Mouse (Mus musculus) forebrain, embryonic 11.5 days (tissue): Measurements from ENCODE around the gene Pomgnt2. TPM values are rescaled to one million over a fixed set of nuclear protein-coding genes. Genes with fewer than 3 reads are reported as not detected.

Experiments used
- ATAC-seq: fragments of 200-750 bp; cut with Nextera tagmentation; replicated peaks from 2 replicates; pipeline ENCODE4 v1.8.0; 2017; ENCODE audit warnings: moderate TSS enrichment; ENCODE audit not compliant: low FRiP score
- DNase-seq: peaks from one replicate; pipeline ENCODE4 v3.0.0-alpha.2; 2017; ENCODE audit warnings: low spot score
- H3K27ac ChIP-seq: fragments of 300-500 bp; sonication (generic); 2 replicates; pipeline ENCODE4 v1.5.1; 2014; ENCODE audit warnings: low read depth, low read length
- H3K27me3 ChIP-seq: fragments of 300-500 bp; sonication (generic); 2 replicates; pipeline ENCODE4 v1.6.1; 2014; ENCODE audit warnings: mild to moderate bottlenecking, low read length, mixed read lengths; ENCODE audit not compliant: control insufficient read depth, insufficient read depth
- H3K36me3 ChIP-seq: fragments of 300-500 bp; sonication (generic); 2 replicates; pipeline ENCODE4 v1.6.1; 2014; ENCODE audit warnings: mild to moderate bottlenecking, low read length, moderate library complexity, mixed read lengths; ENCODE audit not compliant: control insufficient read depth, insufficient read depth
- H3K4me1 ChIP-seq: fragments of 300-500 bp; sonication (generic); replicated peaks from 2 replicates; pipeline ENCODE4 v1.6.1; 2014; ENCODE audit warnings: low read length, mixed read lengths; ENCODE audit not compliant: control insufficient read depth, insufficient read depth
- H3K4me2 ChIP-seq: fragments of 300-500 bp; sonication (generic); 2 replicates; pipeline ENCODE4 v1.6.1; 2014; ENCODE audit warnings: low read depth, mild to moderate bottlenecking, low read length, moderate library complexity, mixed read lengths; ENCODE audit not compliant: severe bottlenecking
- H3K4me3 ChIP-seq: fragments of 300-500 bp; sonication (generic); 2 replicates; pipeline ENCODE4 v1.5.1; 2014; ENCODE audit warnings: low read depth, low read length
- H3K9ac ChIP-seq: fragments of 300-500 bp; sonication (generic); 2 replicates; pipeline ENCODE4 v1.6.1; 2014; ENCODE audit warnings: low read length
- H3K9me3 ChIP-seq: fragments of 300-500 bp; sonication (generic); 2 replicates; pipeline ENCODE4 v1.6.1; 2016; ENCODE audit warnings: low read length, mixed read lengths; ENCODE audit not compliant: control insufficient read depth
- WGBS: fragments of 180-500 bp; shearing (Covaris S2); extraction: QIAGEN DNeasy Blood & Tissue Kit; methylation state at CpG from one replicate; pipeline ENCODE4 v1.1.7; 2014; 5-methylcytosine and 5-hydroxymethylcytosine counted together
- polyA plus RNA-seq: library from polyadenylated mRNA; unstranded; fragments of >200 nt; fragmentation: Nextera tagmentation; extraction: Ambion mirVana; gene quantifications from 2 replicates; pipeline ENCODE4 v1.2.1, GENCODE M21; 2014

Gene Pomgnt2
- polyA plus RNA-seq, 1 experiment from 2014 or later = 12.9 TPM

DNA sequence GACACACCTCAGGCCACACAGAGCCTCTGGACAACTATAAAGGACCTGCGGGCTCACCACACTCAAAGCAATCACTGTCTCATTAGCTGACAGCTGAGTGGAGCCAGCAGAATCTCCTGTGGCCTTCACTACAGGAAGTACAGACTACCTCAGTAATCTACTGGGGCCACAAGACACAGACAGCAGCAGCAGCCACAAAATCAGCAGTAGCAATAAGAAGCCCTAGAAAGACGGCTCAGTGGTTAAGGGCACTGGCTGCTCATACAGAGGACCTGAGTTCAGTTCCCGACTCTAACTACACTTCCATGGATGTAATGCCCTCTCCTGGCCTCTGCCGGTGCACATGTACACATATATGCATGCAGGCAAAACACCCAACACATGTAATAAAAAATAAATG, 23.4 kb upstream of the Pomgnt2 start:
- H3K4me1 ChIP-seq = 0 out of 2 replicates have a peak, but pooled peaks cover 3% of the 10 kb centered on the region
- no peak for DNase-seq
- no peaks in the 10 kb centered on the region for H3K9me3 ChIP-seq
- H3K27me3 ChIP-seq = no peaks in the 10 kb centered on the region
- H3K4me2 ChIP-seq = no peak overlapping the region
- no peaks in the 10 kb centered on the region for H3K36me3 ChIP-seq
- no peak overlapping the region for H3K27ac ChIP-seq
- H3K9ac ChIP-seq = no peak overlapping the region
- 93% methylated on average over 4 of the region's 4 CpGs for WGBS
- no peak for ATAC-seq
- no peak overlapping the region for H3K4me3 ChIP-seq

DNA sequence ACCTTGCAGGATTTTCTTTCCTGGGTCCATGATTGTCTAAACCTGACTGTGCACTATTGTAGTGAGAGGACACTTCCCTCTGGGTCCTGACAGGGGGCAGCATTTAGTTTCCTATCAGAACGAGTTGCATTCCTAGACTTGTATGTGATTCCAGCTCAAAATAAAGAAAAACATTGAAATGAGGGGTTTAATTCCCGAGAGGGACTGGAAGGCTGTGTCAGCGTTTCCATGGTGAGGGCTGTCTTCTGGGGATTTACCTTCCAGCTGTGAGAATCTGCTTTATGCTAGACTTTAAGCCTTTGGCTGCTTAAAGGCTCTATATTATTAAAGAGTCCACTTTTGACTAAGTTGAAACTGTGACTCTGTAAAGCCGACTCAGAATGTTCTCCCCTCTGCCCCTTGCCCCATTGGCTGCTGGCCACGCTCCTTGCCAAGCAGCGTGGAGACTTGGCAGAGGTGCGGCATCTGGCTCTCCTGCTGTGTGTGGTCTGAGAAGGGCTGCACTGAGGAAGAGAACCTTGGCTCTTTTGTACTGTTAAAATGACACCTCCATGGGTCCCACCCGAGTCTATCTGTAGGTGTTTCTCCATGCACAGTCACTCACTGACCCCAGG, 22.0 kb upstream of the Pomgnt2 start:
- ATAC-seq = peak; percentile 58; the same call in 1 of the 2 replicates
- Histone ChIP-seq H3K36me3 (no peaks in the 10 kb centered on the region), H3K4me2 (no peak overlapping the region), H3K9me3 (no peaks in the 10 kb centered on the region), H3K9ac (no peak overlapping the region), H3K27me3 (no peaks in the 10 kb centered on the region), H3K4me1 (0 out of 2 replicates have a peak, but pooled peaks cover 3% of the 10 kb centered on the region), H3K27ac (no peak overlapping the region), H3K4me3 (no peak overlapping the region)
- peak; percentile 64 for DNase-seq
- WGBS = 10% methylated on average over 8 of the region's 8 CpGs

DNA sequence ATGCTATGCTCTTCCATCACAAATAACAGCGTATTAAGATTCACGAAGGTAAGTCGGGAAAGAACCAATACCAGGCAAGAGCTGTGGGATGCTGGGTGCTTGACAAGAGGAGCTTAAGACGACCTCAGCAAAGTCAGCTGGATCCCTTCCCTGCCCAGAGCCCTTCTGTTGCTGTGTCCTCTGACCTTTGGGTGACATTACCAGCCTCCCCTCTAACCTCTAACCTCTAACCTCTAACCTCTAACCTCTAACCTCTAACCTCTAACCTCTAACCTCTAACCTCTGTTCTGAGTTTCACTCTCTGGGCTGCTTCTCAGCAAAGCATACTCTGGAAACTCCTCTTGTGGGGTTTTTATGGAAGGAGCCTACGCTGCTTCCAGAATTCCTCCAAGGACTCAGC, 21.2 kb upstream of the Pomgnt2 start:
- Histone ChIP-seq H3K27ac (no peak overlapping the region), H3K36me3 (no peaks in the 10 kb centered on the region), H3K4me1 (0 out of 2 replicates have a peak, but pooled peaks cover 3% of the 10 kb centered on the region), H3K27me3 (no peaks in the 10 kb centered on the region), H3K4me2 (no peak overlapping the region), H3K9ac (no peak overlapping the region), H3K9me3 (no peaks in the 10 kb centered on the region), H3K4me3 (no peak overlapping the region)
- no peak for ATAC-seq
- DNase-seq = no peak
- WGBS = 79% methylated on average over 5 of the region's 5 CpGs

DNA sequence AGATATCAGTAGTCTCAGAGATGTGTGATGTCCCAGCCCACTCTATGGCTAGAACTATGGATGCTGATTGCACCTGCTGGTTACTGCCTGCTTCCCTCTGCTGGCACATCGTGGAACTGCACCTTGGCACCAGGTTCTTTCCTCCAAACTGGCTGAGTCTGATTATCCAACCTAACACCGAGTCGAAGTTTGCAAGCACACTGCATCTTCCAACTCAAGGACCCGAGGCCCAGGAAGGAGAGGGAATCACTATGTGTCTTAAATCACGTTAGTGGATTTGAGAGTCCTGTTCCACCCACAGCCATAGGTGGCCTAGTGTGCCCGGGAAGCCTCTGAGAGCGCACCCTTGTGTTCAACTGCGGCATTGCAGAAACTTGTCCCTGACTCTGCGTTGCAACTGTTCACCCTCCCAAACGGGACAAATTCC, 17.3 kb upstream of the Pomgnt2 start:
- Histone ChIP-seq H3K27me3 (no peaks in the 10 kb centered on the region), H3K27ac (no peak overlapping the region), H3K36me3 (no peaks in the 10 kb centered on the region), H3K4me3 (no peak overlapping the region), H3K9ac (no peak overlapping the region), H3K4me1 (0 out of 2 replicates have a peak, but pooled peaks cover 3% of the 10 kb centered on the region), H3K9me3 (no peaks in the 10 kb centered on the region), H3K4me2 (no peak overlapping the region)
- WGBS = 5% methylated on average over 10 of the region's 10 CpGs
- DNase-seq = peak; percentile 89
- no peak for ATAC-seq

DNA sequence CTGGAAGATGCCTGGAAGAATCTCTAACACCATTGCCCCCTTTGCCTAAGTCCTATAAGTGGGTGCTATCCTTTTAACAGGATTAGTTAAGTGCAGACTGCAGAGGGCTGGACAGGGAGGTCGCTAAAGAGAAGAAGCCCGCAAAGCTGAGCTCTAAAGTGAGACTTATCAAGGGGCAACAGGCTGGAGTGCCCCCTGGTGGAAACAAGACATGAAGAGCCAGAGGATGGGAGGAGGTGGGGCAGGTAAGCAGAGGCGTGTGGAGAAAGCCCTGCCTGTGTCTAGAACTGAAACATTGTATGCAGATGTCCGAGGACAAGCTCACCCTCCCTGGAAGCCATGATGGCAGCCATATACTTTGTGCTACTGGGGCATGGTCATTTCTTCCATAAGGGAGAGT, 16.7 kb upstream of the Pomgnt2 start:
- DNase-seq (no peak), ATAC-seq (no peak)
- Histone ChIP-seq H3K9ac (no peak overlapping the region), H3K27me3 (no peaks in the 10 kb centered on the region), H3K36me3 (no peaks in the 10 kb centered on the region), H3K4me3 (no peak overlapping the region), H3K9me3 (no peaks in the 10 kb centered on the region), H3K27ac (no peak overlapping the region), H3K4me1 (no peaks in the 10 kb centered on the region), H3K4me2 (no peak overlapping the region)
- 72% methylated on average over 4 of the region's 4 CpGs for WGBS

DNA sequence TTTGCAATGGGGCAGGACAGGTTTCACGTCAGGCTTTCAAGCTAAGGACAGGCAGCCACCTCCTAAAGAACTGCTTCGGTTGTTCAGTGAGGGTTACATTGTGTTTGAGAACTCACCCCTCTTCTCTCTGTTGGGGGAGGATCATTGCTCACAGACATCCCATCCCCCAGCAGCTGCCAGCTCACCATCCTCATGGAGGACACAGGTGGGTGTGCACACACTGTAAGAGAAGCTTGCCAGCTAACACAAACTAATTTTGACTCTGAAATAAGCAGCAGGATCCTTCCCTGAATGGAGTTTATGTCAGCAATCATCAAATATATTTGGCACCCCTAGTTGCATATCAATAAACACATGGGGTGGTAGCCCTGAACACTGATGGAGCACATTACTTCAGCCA, 15.9 kb upstream of the Pomgnt2 start:
- Histone ChIP-seq H3K9ac (no peak overlapping the region), H3K4me2 (no peak overlapping the region), H3K4me1 (no peaks in the 10 kb centered on the region), H3K4me3 (no peak overlapping the region), H3K27ac (no peak overlapping the region), H3K36me3 (no peaks in the 10 kb centered on the region), H3K9me3 (no peaks in the 10 kb centered on the region), H3K27me3 (no peaks in the 10 kb centered on the region)
- DNase-seq (no peak), ATAC-seq (no peak)
- 80% methylated on average over 2 of the region's 2 CpGs for WGBS

DNA sequence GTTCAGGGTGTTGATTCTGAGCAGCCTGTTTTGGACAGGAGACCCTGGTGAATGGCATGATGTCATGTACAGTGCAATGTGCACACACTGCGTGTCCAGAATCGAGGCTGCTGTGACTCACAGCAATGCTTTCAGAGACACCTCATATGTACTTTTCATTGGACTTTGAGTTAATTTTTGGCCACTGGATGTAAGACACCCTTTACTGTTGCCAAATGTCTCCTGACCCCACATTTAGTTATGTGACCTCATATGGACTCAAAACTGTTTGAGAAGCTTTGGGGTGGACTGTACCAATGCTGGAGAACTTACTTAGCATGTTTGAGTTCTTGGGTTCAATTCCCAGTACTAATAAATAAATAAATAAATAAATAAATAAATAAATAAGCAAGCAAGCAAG, 13.8 kb upstream of the Pomgnt2 start:
- 94% methylated on average over 2 of the region's 2 CpGs for WGBS
- no peak overlapping the region for H3K4me2 ChIP-seq

DNA sequence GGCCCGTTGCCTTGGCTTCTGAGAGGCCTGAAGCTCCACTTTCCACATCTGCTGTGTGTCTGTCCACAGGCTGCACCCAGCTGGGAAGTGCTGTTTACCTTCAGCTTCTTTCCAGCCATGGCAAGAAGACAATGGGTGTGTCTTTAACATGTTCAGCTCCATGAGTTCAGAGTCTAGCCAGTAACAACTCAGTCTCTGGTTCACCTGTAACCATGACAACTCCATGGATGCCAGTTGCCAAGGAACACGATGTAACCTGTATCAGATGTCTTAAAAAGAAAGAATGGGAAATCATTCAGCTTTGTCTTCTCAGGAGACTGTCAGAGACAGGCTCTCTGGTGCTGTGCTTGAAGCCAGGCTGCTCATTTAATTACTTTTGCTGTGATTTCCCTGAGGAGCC, 12.0 kb upstream of the Pomgnt2 start:
- 54% methylated on average over 2 of the region's 2 CpGs for WGBS
- H3K27ac ChIP-seq = no peak overlapping the region
- no peak overlapping the region for H3K4me2 ChIP-seq
- ATAC-seq (no peak), DNase-seq (no peak)
- H3K36me3 ChIP-seq = no peaks in the 10 kb centered on the region
- H3K27me3 ChIP-seq = no peaks in the 10 kb centered on the region
- no peak overlapping the region for H3K4me3 ChIP-seq
- H3K9ac ChIP-seq = no peak overlapping the region
- H3K4me1 ChIP-seq = no peaks in the 10 kb centered on the region
- H3K9me3 ChIP-seq = no peaks in the 10 kb centered on the region

More for the DNA sequence above, 13.8 kb upstream of the Pomgnt2 start:
- Histone ChIP-seq H3K27ac (no peak overlapping the region), H3K4me1 (no peaks in the 10 kb centered on the region), H3K9me3 (no peaks in the 10 kb centered on the region), H3K9ac (no peak overlapping the region), H3K4me3 (no peak overlapping the region), H3K36me3 (no peaks in the 10 kb centered on the region), H3K27me3 (no peaks in the 10 kb centered on the region)
- ATAC-seq (no peak), DNase-seq (no peak)

DNA sequence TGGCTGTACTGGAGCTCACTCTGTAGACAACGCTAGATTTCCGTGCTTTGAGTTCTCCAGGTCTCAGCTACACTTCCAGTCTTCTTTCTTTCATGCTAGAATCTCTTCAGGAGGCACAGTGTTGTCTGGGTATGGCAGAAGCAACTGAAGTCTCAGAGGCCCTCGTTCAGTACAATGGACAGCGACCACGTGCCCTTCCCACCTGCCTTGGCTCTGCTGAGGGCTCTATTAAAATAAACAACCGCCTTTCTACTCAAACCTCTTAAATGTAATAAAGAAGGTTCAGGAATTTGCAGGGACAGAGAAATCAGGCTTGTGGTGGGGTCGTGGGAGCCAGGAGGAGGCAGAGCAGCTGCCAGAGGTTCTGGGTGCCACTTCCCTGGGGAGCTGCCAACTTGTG, 9.7 kb upstream of the Pomgnt2 start:
- Histone ChIP-seq H3K9me3 (no peaks in the 10 kb centered on the region), H3K4me3 (no peak overlapping the region), H3K4me1 (no peaks in the 10 kb centered on the region), H3K4me2 (no peak overlapping the region), H3K36me3 (no peaks in the 10 kb centered on the region), H3K27me3 (no peaks in the 10 kb centered on the region), H3K9ac (no peak overlapping the region), H3K27ac (no peak overlapping the region)
- DNase-seq (peak; percentile 65), ATAC-seq (no peak)
- 12% methylated on average over 7 of the region's 7 CpGs for WGBS
